Mouse (Mus musculus) kidney, embryonic 14.5 days (tissue): ENCODE results near the gene Stpg1. TPM values are rescaled to one million over a fixed set of nuclear protein-coding genes. Genes with fewer than 3 reads are reported as not detected.

Experiments used
- ATAC-seq: fragments of 200-750 bp; cut with Nextera tagmentation; 2 replicates; pipeline ENCODE4 v1.8.0; 2017; ENCODE audit warnings: moderate number of reproducible peaks, mild to moderate bottlenecking, moderate TSS enrichment, moderate library complexity; ENCODE audit not compliant: low FRiP score, low TSS enrichment
- H3K27ac ChIP-seq: fragments of 300-500 bp; sonication (generic); 2 replicates; pipeline ENCODE4 v1.5.1; 2014; ENCODE audit warnings: low read depth, mild to moderate bottlenecking, low read length, moderate library complexity, mixed read lengths
- H3K27me3 ChIP-seq: fragments of 300-500 bp; sonication (generic); 2 replicates; pipeline ENCODE4 v1.6.1; 2014; ENCODE audit warnings: mild to moderate bottlenecking, low read length; ENCODE audit not compliant: control insufficient read depth, insufficient read depth
- H3K36me3 ChIP-seq: fragments of 300-500 bp; sonication (generic); 2 replicates; pipeline ENCODE4 v1.6.1; 2014; ENCODE audit warnings: low read length, mixed read lengths; ENCODE audit not compliant: control insufficient read depth, insufficient read depth
- H3K4me1 ChIP-seq: fragments of 300-500 bp; sonication (generic); 2 replicates; pipeline ENCODE4 v1.6.1; 2014; ENCODE audit warnings: low read length, mixed read lengths; ENCODE audit not compliant: control insufficient read depth, insufficient read depth
- H3K4me2 ChIP-seq: fragments of 300-500 bp; sonication (generic); replicated peaks from 2 replicates; pipeline ENCODE4 v1.6.1; 2014; ENCODE audit warnings: low read depth, mild to moderate bottlenecking, low read length
- H3K4me3 ChIP-seq: fragments of 300-500 bp; sonication (generic); 2 replicates; pipeline ENCODE4 v1.5.1; 2014; ENCODE audit warnings: mild to moderate bottlenecking, low read length
- H3K9ac ChIP-seq: fragments of 300-500 bp; sonication (generic); 2 replicates; pipeline ENCODE4 v1.6.1; 2014; ENCODE audit warnings: low read depth, mild to moderate bottlenecking, low read length, moderate library complexity
- H3K9me3 ChIP-seq: fragments of 300-500 bp; sonication (generic); 2 replicates; pipeline ENCODE4 v1.6.1; 2016; ENCODE audit warnings: low read length; ENCODE audit not compliant: control insufficient read depth
- WGBS: fragments of 180-500 bp; shearing (Covaris S2); extraction: QIAGEN DNeasy Blood & Tissue Kit; methylation state at CpG from one replicate; pipeline ENCODE4 v1.1.7; 2014; 5-methylcytosine and 5-hydroxymethylcytosine counted together
- polyA plus RNA-seq: library from polyadenylated mRNA; unstranded; fragments of >200 nt; fragmentation: Nextera tagmentation; extraction: Ambion mirVana; gene quantifications from 2 replicates; pipeline ENCODE4 v1.2.1, GENCODE M21; 2014

Stpg1 gene
- 0.64 and 0.81 TPM in 2 replicates for polyA plus RNA-seq

GRCm38 (mm10) chr4:135494521-135495396 is at the start of gene Stpg1, which contains the start of gene Nipal3:
TSS of gene Stpg1 (plus strand) at chr4:135494790.
TSS of gene Nipal3 (minus strand) at chr4:135495038.
- ATAC-seq, result peak; percentile 94
- H3K9ac ChIP-seq, result peak within 1 kb of the TSS; percentile 53
- H3K4me1 ChIP-seq, result no peaks in the 10 kb centered on the region
- H3K9me3 ChIP-seq, result no peaks in the 10 kb centered on the region
- H3K4me2 ChIP-seq, result peak within 1 kb of the TSS; percentile 92
- under 1% methylated on average over 53 of the region's 53 CpGs for WGBS
- H3K27me3 ChIP-seq, result no peaks in the 10 kb centered on the region
- H3K36me3 ChIP-seq, result no peaks in the 10 kb centered on the region; the same call in 1 of the 2 replicates
- peak within 1 kb of the TSS; percentile 37; the same call in 1 of the 2 replicates for H3K27ac ChIP-seq
- H3K4me3 ChIP-seq, result peak within 1 kb of the TSS; percentile 73

GRCm38 (mm10) chr4:135451360-135452015 is 43.1 kb upstream of the Stpg1 start:
- WGBS, result 39% methylated on average over 18 of the region's 18 CpGs
- peak overlapping the region; percentile 14; the same call in 1 of the 2 replicates for H3K27ac ChIP-seq
- H3K27me3 ChIP-seq, result no peaks in the 10 kb centered on the region
- H3K9me3 ChIP-seq, result no peaks in the 10 kb centered on the region
- ATAC-seq, result no peak
- H3K4me1 ChIP-seq, result peaks cover 18% of the 10 kb centered on the region
- peak overlapping the region; percentile 12; the same call in 1 of the 2 replicates for H3K4me2 ChIP-seq
- no peaks in the 10 kb centered on the region for H3K36me3 ChIP-seq
- peak overlapping the region; percentile 10; the same call in 1 of the 2 replicates for H3K4me3 ChIP-seq
- peak overlapping the region; percentile 19; the same call in 1 of the 2 replicates for H3K9ac ChIP-seq

GRCm38 (mm10) chr4:135453164-135453563 is 41.4 kb upstream of the Stpg1 start:
- H3K4me1 ChIP-seq, result peaks cover 18% of the 10 kb centered on the region

GRCm38 (mm10) chr4:135453572-135453971 is 41.0 kb upstream of the Stpg1 start:
- Histone ChIP-seq H3K4me2 (no peak overlapping the region), H3K4me3 (no peak overlapping the region), H3K4me1 (peaks cover 18% of the 10 kb centered on the region), H3K36me3 (no peaks in the 10 kb centered on the region), H3K27me3 (no peaks in the 10 kb centered on the region), H3K27ac (peak overlapping the region; percentile 30; the same call in 1 of the 2 replicates), H3K9me3 (no peaks in the 10 kb centered on the region), H3K9ac (0 out of 2 replicates have a peak overlapping the region, but pooled peaks have one; percentile 31)
- WGBS, result 33% methylated on average over 12 of the region's 12 CpGs
- peak; percentile 65; the same call in 1 of the 2 replicates for ATAC-seq

More at GRCm38 (mm10) chr4:135453164-135453563, 41.4 kb upstream of the Stpg1 start:
- Histone ChIP-seq H3K4me3 (no peak overlapping the region), H3K27ac (peak overlapping the region; percentile 30; the same call in 1 of the 2 replicates), H3K36me3 (no peaks in the 10 kb centered on the region), H3K4me2 (no peak overlapping the region), H3K27me3 (no peaks in the 10 kb centered on the region), H3K9ac (0 out of 2 replicates have a peak overlapping the region, but pooled peaks have one; percentile 31), H3K9me3 (no peaks in the 10 kb centered on the region)
- no peak for ATAC-seq
- 29% methylated on average over 6 of the region's 6 CpGs for WGBS

GRCm38 (mm10) chr4:135463406-135463805 is 31.2 kb upstream of the Stpg1 start:
- WGBS, result 93% methylated on average over 11 of the region's 11 CpGs
- H3K4me2 ChIP-seq, result no peak overlapping the region
- no peak for ATAC-seq
- H3K9ac ChIP-seq, result no peak overlapping the region
- no peak overlapping the region for H3K4me3 ChIP-seq
- H3K27ac ChIP-seq, result no peak overlapping the region
- no peaks in the 10 kb centered on the region for H3K9me3 ChIP-seq
- H3K36me3 ChIP-seq, result no peaks in the 10 kb centered on the region; the same call in 1 of the 2 replicates
- no peaks in the 10 kb centered on the region for H3K4me1 ChIP-seq
- H3K27me3 ChIP-seq, result no peaks in the 10 kb centered on the region

GRCm38 (mm10) chr4:135477851-135478250 is 16.7 kb upstream of the Stpg1 start:
- 85% methylated on average over 10 of the region's 10 CpGs for WGBS
- H3K27ac ChIP-seq, result no peak overlapping the region
- no peaks in the 10 kb centered on the region for H3K4me1 ChIP-seq
- no peak overlapping the region for H3K9ac ChIP-seq
- no peaks in the 10 kb centered on the region for H3K27me3 ChIP-seq
- H3K4me3 ChIP-seq, result no peak overlapping the region
- H3K9me3 ChIP-seq, result no peaks in the 10 kb centered on the region
- no peaks in the 10 kb centered on the region for H3K36me3 ChIP-seq
- ATAC-seq, result no peak
- H3K4me2 ChIP-seq, result no peak overlapping the region

GRCm38 (mm10) chr4:135480370-135480769 is 14.2 kb upstream of the Stpg1 start:
- H3K27me3 ChIP-seq, result no peaks in the 10 kb centered on the region
- no peaks in the 10 kb centered on the region for H3K9me3 ChIP-seq
- no peak overlapping the region for H3K9ac ChIP-seq
- no peak for ATAC-seq
- no peaks in the 10 kb centered on the region for H3K4me1 ChIP-seq
- no peak overlapping the region for H3K4me3 ChIP-seq
- H3K4me2 ChIP-seq, result no peak overlapping the region
- WGBS, result 77% methylated on average over 9 of the region's 9 CpGs
- no peak overlapping the region for H3K27ac ChIP-seq
- H3K36me3 ChIP-seq, result no peaks in the 10 kb centered on the region

- Histone ChIP-seq H3K27ac (no peak overlapping the region), H3K4me3 (no peak overlapping the region), H3K9me3 (no peaks in the 10 kb centered on the region), H3K27me3 (no peaks in the 10 kb centered on the region), H3K4me2 (no peak overlapping the region), H3K9ac (no peak overlapping the region), H3K36me3 (peaks cover 4% of the 10 kb centered on the region; the same call in 1 of the 2 replicates), H3K4me1 (no peaks in the 10 kb centered on the region)
- 36% methylated on average over 10 of the region's 10 CpGs for WGBS
- no peak for ATAC-seq
Observed at GRCm38 (mm10) chr4:135485086-135485485, 9.5 kb upstream of the Stpg1 start.
